Mouse (Mus musculus) neutrophil, adult 5-6 weeks (primary cell): Measurements from ENCODE around the gene 1700001C02Rik. TPM values are rescaled to one million over a fixed set of nuclear protein-coding genes. Genes with fewer than 3 reads are reported as not detected.

Source experiments
- ATAC-seq: fragments of 151-379, 151-347 bp; 2 replicates; pipeline ENCODE4 v1.8.0; 2017; ENCODE audit warnings: mild to moderate bottlenecking, moderate TSS enrichment; ENCODE audit not compliant: insufficient number of reproducible peaks, poor library complexity, low FRiP score, severe bottlenecking; ENCODE audit errors: extremely low read depth
- total RNA-seq: library from RNA; stranded (forward); fragments of 200-1000 nt; gene quantifications from 2 replicates; pipeline ENCODE4 v1.2.3, GENCODE M21; 2017

Gene 1700001C02Rik
- total RNA-seq, 1 experiment from 2014 or later = not detected

DNA sequence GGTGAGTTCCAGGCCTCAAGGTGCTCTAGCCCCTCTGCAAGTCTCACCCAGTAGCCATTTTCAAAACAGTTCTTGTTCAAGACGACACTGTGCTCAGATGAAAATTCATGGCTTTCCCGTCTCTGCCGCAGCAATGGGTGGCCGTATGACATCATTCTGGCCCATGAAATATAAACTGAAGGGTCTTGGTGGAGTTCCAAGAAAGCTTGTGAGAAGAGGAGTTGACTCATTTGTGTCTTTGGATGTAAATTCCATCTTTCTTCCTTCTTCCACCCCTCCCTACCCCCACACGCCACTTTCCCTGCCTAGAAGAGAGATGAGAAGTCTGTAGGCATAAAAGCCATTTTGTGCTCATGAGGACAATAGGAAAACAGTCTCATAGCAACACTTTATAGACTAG, 25.0 kb downstream of the 1700001C02Rik start:
- ATAC-seq = no peak

DNA sequence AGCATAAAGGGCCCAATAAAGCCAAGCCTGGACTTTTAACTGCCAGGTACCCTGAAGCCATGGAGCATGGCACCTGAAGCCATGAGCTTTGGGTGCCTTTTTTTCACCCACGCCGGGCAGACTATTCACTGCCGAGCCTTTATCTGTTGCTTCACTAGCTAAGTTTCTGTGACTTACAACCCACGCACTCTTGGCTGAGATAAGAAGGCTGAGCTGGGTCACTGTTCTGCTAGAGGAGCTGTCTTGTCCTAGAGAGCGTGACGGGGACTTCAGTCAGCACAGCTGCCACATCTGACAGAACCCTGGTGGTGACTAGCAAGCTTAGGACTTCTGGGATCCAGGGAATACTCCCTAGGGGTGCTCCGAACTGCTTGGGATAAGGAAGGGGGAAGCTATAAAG, 27.9 kb downstream of the 1700001C02Rik start:
- ATAC-seq = no peak

DNA sequence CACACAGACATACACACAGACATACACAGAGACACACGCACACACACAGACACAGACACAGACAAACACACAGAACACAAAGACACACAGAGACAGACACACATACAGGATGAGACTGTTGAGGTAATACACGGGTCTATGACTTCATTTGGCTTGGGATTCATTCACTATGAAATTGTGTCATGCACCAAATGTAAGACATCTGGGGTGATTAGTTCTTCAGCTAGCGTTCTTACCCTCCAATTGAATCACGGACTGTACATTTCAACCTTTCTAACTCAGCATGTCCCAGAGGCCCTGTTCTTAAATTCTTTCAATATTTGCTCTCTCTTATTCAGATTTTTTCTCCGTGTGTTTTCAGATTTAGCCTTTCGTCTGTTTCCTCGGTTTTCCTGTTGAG, 28.8 kb downstream of the 1700001C02Rik start:
- no peak for ATAC-seq

DNA sequence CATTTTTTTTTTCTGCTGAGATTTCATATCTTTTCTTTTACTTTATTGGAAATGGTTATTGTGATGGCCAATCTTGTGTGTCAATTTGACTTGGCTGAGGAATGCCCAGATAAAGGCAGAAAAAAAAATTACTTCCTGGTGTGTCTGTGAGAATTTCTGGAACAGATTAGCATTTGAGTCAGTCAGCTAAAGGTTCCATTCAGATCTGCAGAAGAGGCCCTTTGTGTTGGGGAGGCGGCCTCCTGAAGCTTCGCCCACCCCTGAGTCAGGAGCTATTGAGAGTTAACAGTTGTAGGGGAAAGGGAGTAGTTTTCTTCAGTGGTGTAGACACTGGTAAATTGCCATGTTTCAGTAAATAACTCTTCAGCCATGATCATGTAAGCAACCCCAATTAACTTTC, 29.4 kb downstream of the 1700001C02Rik start:
- ATAC-seq = no peak

DNA sequence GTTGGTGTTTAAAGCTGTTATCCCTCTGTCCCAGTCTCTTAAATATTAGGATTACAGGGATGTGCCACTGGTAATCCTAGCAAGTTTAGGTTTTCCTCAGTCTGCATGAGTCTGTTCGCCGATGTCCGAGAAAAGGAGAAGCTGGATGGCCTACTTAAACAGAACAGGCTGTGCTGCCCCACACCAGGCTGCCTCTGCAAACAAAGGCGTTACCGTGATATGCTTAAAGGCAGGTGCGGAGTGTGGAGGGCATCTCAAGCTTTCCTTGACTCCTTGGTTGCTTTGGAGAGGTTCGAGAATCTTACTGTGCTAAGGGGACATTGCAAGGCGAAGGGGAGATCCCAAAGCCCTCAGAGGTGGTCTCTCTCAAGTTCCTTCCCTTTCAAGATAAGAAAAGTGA, 31.0 kb downstream of the 1700001C02Rik start:
- ATAC-seq = no peak

DNA sequence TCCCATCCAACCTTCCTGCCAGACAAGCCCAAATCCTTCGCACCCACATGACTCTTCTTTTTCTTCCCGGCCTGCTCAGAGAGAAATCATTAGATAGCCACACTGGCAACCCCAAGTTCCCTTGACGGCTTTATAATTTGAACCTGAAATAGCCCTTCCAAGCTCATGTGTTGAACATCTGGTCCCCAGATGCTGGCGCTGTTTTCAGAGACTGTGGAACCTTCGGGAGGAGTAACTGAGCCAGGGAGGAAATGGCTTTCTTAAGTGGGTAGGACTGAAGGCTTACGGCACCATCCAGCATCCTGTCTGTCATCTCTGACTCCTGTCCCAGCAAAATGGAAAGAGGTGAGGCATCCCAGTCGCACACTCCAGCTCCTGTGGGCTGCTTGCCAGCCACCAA, 31.5 kb downstream of the 1700001C02Rik start:
- ATAC-seq = no peak

DNA sequence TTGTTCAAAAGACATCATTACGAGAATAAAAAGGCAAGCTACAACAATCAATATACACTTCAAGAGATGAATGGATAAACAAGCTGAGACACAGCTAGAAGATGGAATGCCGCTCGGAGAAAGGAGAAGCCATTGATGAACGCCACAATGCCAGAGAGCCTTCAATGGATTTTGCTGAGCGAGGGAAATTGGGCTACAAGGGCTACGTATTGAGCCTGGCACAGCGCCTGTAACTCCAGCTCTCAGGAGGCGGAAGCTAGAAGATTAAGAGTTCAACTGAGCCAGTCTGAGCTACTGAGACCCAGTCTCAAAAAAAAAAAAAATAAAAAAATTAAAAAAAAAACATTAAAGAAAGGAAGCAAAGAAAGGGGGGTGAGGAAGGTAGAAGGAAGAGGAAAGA, 47.3 kb downstream of the 1700001C02Rik start:
- ATAC-seq = no peak

DNA sequence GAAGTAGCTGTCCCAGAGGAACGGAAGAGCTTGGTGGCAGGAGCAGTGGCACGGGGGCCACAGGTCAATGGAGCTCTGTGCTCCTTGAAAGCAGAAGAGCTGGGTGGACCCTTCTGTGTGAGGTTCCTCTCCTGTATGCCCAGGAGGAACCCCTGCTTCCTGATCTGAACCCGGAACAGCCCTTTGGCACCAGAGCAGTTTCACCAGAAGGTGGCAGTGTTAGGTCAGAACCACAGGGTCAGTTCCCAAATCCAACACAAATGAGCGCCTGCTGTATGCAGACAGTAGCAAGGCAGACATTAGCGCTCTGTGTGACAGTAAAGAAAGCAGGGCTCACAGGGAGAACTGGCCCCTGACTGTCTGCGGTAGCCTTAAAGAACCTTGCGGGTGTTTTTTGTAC, 50.5 kb downstream of the 1700001C02Rik start:
- peak; percentile 49; the same call in 1 of the 2 replicates for ATAC-seq

DNA sequence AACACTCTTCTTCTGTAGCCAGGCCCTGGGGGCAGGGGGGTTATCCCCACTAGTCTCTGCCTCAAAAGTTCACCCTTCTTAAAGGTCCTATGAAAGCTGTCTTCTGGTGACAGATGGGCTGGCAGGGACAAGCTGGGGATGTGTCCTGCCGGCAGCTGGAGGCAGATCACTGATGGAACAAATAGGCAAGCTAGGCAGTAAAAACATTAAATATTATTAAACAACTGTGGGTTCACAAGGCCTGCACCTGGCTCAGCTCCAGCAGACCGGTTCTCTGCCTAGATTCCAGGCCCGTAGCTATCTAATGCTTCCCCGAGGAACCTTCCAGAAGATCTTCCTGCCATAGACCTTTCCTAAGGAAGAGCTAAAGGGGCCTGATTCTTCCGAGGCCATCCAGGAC, 52.3 kb downstream of the 1700001C02Rik start:
- ATAC-seq = no peak

DNA sequence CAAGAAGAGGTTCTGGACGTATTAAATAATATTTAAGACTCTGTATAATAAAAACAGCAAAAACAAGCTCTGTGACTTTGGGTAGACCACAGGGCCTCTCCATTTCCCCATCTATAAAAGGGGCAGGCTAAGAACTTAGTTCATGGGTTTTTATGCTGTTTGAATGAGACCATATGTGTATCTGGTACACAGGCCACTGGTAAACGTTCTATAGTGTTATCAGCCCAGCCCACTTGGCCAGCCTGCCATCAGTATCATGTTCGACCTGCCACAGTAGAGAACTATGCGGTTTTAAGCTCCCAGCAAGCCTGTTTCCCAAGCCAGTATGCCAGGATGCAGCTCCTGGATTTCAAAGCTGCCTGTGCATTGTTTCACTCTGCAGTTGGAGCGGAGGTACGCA, 52.7 kb downstream of the 1700001C02Rik start:
- ATAC-seq = no peak

DNA sequence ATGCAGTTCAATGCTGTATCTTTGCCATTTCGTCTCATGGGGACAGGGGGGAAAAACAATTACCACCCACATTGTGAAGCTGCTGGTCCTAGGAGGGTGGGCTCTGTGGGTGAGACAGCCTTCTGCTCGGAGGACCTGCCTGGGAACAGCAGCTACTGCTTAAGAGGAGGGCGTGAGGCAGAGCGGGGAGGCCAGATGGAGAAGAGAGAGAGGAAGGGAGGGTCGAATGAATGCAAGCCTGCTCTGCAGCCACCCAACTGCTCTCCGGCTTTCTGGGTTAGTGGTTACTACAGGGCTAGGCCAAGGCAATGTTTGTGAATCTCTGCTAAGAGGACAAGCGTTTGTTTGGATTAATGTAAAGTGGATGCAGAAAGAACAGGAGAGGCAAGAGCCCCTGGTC, 53.6 kb downstream of the 1700001C02Rik start:
- ATAC-seq = no peak

DNA sequence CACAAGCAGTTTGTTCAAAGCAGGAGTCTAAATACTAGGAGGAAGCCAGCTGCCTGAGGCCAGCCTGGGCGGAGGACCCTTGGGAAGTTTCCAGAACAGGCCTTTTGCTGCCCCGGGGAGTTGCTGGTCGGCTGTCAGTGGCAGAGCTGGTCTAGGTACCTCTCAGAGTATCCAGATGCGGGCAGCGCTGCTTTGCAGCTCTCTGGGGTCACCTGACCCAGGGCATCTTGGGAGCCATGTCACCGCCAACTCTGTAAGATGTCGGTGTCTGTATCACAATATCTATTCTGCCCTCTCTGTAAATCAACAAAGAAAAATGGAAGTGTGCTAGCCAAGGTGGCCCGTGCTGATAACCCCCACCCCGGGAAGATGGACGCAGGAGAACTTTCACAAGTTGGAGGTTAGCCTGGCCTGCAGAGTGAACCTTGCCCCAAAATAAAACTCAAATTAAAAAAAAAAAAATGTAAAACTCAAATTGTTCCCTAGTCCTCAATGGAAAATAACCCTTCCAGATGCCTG, 54.4 kb downstream of the 1700001C02Rik start:
- ATAC-seq = no peak

DNA sequence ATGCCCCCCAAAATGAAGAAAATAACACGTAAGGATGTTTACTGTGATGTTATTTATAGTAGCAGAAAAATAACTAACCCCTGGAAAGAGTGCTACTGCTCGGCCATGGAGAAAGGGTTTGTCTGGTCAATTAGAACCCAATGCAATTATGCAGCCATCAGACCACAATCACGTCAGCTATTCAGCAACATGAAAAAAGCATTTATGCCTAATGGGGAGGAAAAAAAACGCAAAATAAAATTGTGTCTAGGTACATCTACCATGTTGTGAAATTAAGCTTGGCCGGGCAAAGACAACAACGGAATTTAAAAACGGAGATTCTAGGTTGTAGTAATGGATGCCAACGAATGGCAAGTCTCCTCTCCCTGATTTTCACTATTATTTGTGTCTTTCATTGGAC, 56.6 kb downstream of the 1700001C02Rik start:
- no peak for ATAC-seq

DNA sequence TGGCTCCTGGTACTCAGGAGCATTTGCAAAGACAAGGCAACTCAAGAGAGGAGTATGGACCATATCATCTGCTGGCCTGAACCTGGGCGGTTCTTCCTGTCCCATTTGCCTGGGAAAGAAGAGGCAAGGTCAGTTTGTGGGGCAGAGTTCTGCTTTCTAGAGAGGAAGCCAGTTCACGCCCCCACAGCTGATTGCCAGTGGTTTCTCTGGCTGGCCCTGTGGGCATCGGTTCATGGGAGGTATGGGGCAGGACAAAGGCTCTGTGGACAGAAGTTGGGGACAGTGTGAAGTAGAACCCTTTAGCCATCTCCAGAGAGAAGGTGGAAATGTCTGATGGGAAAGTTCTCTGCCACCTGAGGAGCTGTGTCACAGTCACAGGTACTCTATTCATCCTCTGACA, 57.3 kb downstream of the 1700001C02Rik start:
- ATAC-seq = no peak

DNA sequence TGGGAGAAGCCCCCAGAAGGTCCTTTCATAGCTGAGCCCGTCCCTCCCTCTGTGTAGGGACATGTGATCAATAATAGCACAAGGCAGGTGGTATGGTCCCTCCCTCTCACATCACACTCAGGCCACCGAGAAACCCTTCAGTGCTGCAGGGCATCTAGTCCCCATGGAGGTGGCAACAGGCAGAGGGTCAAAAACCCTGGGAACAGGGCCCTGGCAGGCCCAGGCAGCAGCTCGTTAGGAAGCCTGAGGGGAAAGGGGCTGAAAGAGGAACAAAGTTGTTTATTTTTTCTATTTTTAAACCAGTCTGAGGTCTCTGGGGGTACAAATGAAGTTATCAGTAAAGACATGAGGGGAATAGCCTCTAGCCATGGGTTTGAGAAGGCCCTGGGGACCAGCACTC, 58.4 kb downstream of the 1700001C02Rik start:
- no peak for ATAC-seq

DNA sequence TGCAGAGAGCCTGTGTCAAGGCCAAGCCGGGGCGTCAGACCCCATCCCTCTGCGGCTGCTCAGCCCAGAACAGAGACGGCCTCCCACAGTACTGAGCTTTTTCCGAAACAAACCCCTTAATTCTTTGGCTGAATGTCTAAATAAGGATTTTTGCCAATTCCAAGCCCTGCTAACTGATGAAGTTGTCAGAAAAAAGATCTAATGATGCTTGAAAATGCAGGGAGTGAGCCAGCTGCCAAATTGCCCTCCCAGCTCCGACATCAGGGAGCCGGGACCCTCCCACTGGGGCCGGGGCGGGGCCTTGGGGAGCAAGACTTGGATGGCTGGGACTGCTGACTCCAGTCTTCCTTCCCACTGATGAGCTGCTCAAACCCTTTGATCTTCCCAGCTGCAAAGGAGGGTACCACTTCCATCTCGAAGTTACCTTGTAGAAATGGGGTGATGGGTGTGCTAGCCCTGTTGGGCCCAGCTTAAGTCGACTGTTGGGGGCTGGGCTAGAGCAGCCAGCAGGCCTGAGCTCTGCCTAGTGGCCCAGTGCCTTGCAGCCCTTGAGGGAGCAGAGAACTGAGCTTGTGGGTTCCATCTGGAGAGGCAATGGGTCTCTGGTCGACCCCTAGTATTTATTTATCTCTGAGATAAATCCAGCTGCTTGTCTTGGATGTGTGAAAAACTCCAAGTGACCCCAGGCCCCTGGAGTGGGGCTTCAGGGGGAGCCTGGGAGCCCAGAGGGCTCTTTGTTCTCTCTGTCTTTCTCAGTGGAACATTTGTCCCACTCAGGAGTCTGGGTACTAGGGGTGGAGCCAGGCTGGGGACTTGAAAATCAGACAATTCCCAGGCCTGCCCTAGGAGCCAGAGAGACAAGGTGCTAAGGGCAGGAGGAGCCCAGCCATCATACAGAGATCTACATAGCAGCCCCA, 60.3 kb downstream of the 1700001C02Rik start:
- ATAC-seq = no peak

DNA sequence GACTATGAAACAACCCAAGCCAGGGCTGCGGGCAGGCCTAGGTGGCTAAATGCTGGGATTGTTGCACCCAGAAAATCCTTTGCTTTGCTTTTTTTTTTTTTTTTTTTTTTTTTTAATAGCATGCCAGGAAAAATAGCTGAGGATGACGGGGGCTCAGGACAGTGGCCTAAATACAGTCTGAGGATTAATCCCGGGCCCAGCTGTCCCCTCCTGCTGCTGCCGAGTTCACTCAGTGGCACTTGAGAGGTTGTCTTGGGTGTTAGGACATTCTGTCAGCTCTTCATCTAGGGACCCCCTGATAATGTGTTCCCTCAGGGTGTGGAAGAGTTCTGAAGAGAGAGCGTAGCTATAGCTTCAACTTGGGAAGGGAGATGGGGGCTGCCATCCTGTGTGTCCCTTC, 61.3 kb downstream of the 1700001C02Rik start:
- ATAC-seq = no peak

DNA sequence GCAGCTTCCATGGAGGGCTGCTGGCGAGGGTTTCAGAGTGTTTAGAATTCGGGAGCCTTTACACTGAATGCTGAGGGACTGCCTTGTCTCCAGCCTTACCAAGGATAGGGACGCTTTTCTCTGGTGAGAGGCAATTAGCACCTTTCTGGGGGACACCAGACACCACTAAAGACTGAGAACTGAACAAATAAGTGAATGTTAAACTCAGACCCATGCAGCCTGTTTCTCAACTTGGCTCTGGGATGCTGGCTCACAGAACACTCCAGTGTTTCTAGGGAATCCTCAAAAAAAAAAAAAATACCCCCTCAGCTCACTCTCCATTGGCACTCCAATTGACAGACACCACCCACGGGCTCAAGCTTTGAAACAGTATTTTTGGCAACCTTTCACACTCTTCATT, 63.1 kb downstream of the 1700001C02Rik start:
- no peak for ATAC-seq
